ENCODE assay signal across 36 mouse cellular contexts in the genomic region with DNA sequence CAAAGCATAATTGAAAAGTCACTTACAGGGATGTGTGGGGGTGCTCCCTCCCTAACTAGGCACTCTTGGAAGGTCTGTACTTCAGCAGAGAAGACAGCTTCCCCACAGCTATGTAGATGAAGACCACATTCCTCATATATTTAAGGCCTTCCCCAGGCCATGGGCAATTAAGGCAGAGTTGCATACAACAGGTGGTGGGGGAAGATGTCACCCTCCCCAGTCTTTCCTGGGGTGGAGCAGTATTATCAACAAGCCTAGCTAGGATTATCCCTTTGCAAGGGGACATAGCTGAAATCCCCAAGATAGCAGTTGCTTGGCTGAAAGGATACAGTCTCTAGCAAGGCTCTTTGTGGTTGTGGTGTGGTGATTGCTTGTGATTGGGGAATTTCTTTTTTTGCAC.
"Had no signal": no experiment of that assay in that cellular context is flagged by ENCODE, and none has a peak within 500 bp of the region (broad histone marks: within the 10 kb centered on the region; RNA-seq: fewer than 3 reads in every experiment).

No protein-coding gene starts in this region.

- H3K27me3 ChIP-seq: heart, embryonic 12.5 days; heart, embryonic 13.5 days; heart, embryonic 15.5 days; kidney, embryonic 15.5 days had no signal

- H3K9ac ChIP-seq: heart, embryonic 12.5 days; heart, embryonic 13.5 days; heart, embryonic 15.5 days; hindbrain, embryonic 12.5 days; hindbrain, embryonic 13.5 days; hindbrain, embryonic 14.5 days; hindbrain, embryonic 15.5 days; intestine, embryonic 15.5 days; kidney, embryonic 15.5 days had no signal

- H3K27ac ChIP-seq: heart, embryonic 10.5 days; heart, embryonic 13.5 days; heart, embryonic 15.5 days; hindbrain, embryonic 10.5 days; hindbrain, embryonic 12.5 days; hindbrain, embryonic 13.5 days; hindbrain, embryonic 14.5 days; hindbrain, embryonic 15.5 days; hindbrain, postnatal 0 days; intestine, embryonic 15.5 days; kidney, embryonic 15.5 days; kidney, postnatal 0 days; layer of hippocampus, adult 2 months; left cerebral cortex, adult 2 months had no signal

- ATAC-seq: hindbrain, embryonic 16.5 days; hindbrain, postnatal 0 days; inflammation-experienced regulatory T-cells, adult 6 months; intestine, embryonic 15.5 days; intestine, embryonic 16.5 days; intestine, postnatal 0 days had no signal

- H3K36me3 ChIP-seq: heart, embryonic 10.5 days; heart, embryonic 12.5 days; heart, embryonic 13.5 days; heart, embryonic 15.5 days; hindbrain, embryonic 10.5 days; hindbrain, embryonic 12.5 days; hindbrain, embryonic 13.5 days; hindbrain, embryonic 15.5 days; intestine, embryonic 15.5 days; kidney, embryonic 15.5 days had no signal

- H3K4me3 ChIP-seq: heart, embryonic 10.5 days; heart, embryonic 12.5 days; heart, embryonic 13.5 days; heart, embryonic 15.5 days; hindbrain, embryonic 10.5 days; hindbrain, embryonic 12.5 days; hindbrain, embryonic 13.5 days; hindbrain, embryonic 15.5 days; intestine, embryonic 15.5 days; kidney, embryonic 15.5 days; layer of hippocampus, adult 2 months; left cerebral cortex, adult 2 months had no signal

- DNase-seq: heart, postnatal 10 days; heart, postnatal 14 days; heart, postnatal 36 days; heart, postnatal 4 days; kidney, adult 11 months; kidney, adult 18-20 months; kidney, adult 2 months; kidney, adult 8-10 months; kidney, adult 9 months; kidney, postnatal 10 days; kidney, postnatal 14 days; kidney, postnatal 25 days; kidney, postnatal 36 days; kidney, postnatal 4 days; layer of hippocampus, adult 9-11 months; layer of hippocampus, postnatal 36 days had no signal

- H3K9me3 ChIP-seq: heart, embryonic 10.5 days; heart, embryonic 12.5 days; heart, embryonic 13.5 days; heart, embryonic 15.5 days; hindbrain, embryonic 10.5 days; hindbrain, embryonic 12.5 days; hindbrain, embryonic 13.5 days; hindbrain, embryonic 15.5 days; intestine, embryonic 15.5 days; kidney, embryonic 15.5 days had no signal

- H3K4me2 ChIP-seq: heart, embryonic 11.5 days; heart, embryonic 12.5 days; heart, embryonic 13.5 days; heart, embryonic 15.5 days; hindbrain, embryonic 12.5 days; hindbrain, embryonic 13.5 days; hindbrain, embryonic 14.5 days; hindbrain, embryonic 15.5 days; intestine, embryonic 15.5 days; kidney, embryonic 15.5 days had no signal
